Mouse (Mus musculus) mammary gland, adult 2 months (tissue): ENCODE data around the gene Rbm28. TPM values are rescaled to one million over a fixed set of nuclear protein-coding genes. Genes with fewer than 3 reads are reported as not detected.

ENCODE experiments used
- polyA plus RNA-seq: library from polyadenylated mRNA; depleted of rRNA; stranded (reverse); fragments of >200 nt; gene quantifications from 2 replicates; pipeline ENCODE4 v1.2.3, GENCODE M21; 2012; ENCODE audit warnings: low replicate concordance; rRNA removed

Rbm28 gene
- 4.1 and 8.3 TPM in 2 replicates for polyA plus RNA-seq

GRCm38 (mm10) chr6:29164314-29165244 lies at the start of gene Rbm28:
Rbm28 (minus strand) TSS chr6:29165006.

GRCm38 (mm10) chr6:29178888-29179658 lies 14.3 kb upstream of the Rbm28 start, which contains the start of gene Prrt4:
Prrt4 (minus strand) TSS chr6:29179584.

Other genes starting within 250 kb of the Rbm28 start
- 76.6 and 132 TPM in 2 replicates for gene Lep, start 104.8 kb downstream of the Rbm28 start, polyA plus RNA-seq
- gene Prrt4, start 14.6 kb upstream of the Rbm28 start, polyA plus RNA-seq = 2.6 and 4.5 TPM in 2 replicates
- 90.2 and 106 TPM in 2 replicates for gene Impdh1, start 51.4 kb upstream of the Rbm28 start, polyA plus RNA-seq
- gene Hilpda, start 107.5 kb upstream of the Rbm28 start, polyA plus RNA-seq = 18.5 and 22.5 TPM in 2 replicates
- gene Fam71f2, start 114.6 kb upstream of the Rbm28 start, polyA plus RNA-seq = 0.72 and 1.4 TPM in 2 replicates
- not detected in 2 replicates for gene Fam71f1, start 154.1 kb upstream of the Rbm28 start, polyA plus RNA-seq
- 37.9 and 99.2 TPM in 2 replicates for gene Calu, start 183.1 kb upstream of the Rbm28 start, polyA plus RNA-seq
- 0.23 TPM in 1 of 2 replicates, not detected in the other for gene Opn1sw, start 223.5 kb upstream of the Rbm28 start, polyA plus RNA-seq
- gene Ccdc136, start 231.3 kb upstream of the Rbm28 start, polyA plus RNA-seq = 1.0 and 7.7 TPM in 2 replicates